Mouse (Mus musculus): ENCODE measurements around the gene Rtn4rl1.

GRCm38 (mm10) chr11:75289120-75289519, 95.5 kb downstream of the Rtn4rl1 start:
- TF ChIP-seq POLR2A (IDR thresholded peaks at IDR 0.05; ENCODE audit: extremely low read depth, insufficient read depth, low read length) (no peak), CTCF (IDR thresholded peaks at IDR 0.05; ENCODE audit: low read depth, low read length) (no peak)

All from liver, adult 2 months (tissue).